Mouse (Mus musculus) adrenal gland, adult 2 months (tissue): ENCODE results near the gene Lce3e. TPM values are rescaled to one million over a fixed set of nuclear protein-coding genes. Genes with fewer than 3 reads are reported as not detected.

Source experiments
- DNase-seq: peaks from one replicate; pipeline ENCODE4 v3.0.0; 2021
- long read RNA-seq: library from polyadenylated mRNA; stranded (forward); transcript quantifications from one replicate; pipeline ENCODE4 v2.0.0, GENCODE M21; 2021
- polyA plus RNA-seq: library from polyadenylated mRNA; depleted of rRNA; stranded (reverse); fragments of >200 nt; gene quantifications from 2 replicates; pipeline ENCODE4 v1.2.3, GENCODE M21; 2012; rRNA removed
- total RNA-seq, 2 experiments: library from RNA; stranded (reverse); gene quantifications; 2 replicates each; pipeline ENCODE4 v1.2.3; 2021

Lce3e gene
- not detected for total RNA-seq
- polyA plus RNA-seq = not detected in 2 replicates
- long read RNA-seq = 0 reads

- DNase-seq = no peak
Observed at GRCm38 (mm10) chr3:92966761-92967160, at the start of gene Lce3e. Lce3e (plus strand) TSS chr3:92967061.

GRCm38 (mm10) chr3:92920364-92920763, 46.5 kb upstream of the Lce3e start:
- DNase-seq = peak; percentile 2

DNA sequence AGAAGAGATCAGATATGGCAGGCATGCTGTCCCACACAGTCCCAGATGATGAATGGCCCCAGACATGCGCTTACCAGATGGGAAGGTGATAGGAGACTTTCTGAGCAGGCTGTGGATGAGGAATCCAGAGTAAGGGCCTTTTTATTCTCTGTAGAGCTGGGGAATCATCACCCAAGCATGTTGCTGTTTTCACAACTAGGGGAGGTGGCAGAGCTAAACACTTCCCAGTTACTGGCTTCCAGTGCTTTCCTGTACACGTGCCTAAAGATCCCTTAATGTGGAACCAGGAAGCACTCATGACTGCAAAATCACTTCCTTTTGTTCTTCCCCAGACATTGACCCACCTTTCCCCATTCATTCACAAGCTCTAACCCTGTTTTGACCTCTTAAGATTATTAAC, 40.7 kb upstream of the Lce3e start, which contains the start of gene Lce3a:
TSS of gene Lce3a (minus strand) at position 101 of the 400 bp plus-strand sequence.
- DNase-seq = no peak

DNA sequence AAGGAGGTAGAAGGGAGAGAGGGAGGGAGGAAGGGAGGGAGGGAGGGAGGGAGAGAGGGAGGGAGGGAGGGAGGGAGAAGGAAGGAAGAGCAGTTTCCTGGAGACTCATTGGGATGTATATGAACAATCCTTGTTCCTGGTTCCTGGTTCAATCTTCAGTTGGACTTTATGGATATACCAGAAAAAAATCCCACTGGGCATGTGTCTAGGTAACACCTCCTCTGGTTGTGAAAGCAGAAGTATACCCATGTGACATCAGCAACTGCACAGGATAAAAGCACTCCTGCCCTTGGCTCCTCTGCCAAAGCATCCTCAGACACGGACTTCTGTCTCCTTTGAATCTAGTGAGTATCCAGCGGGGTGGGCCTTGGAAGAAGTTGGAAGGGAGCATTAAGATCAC, 34.2 kb upstream of the Lce3e start, which contains the start of gene Lce3b:
TSS of gene Lce3b (plus strand) at position 301 of the 400 bp plus-strand sequence.
- no peak for DNase-seq

- DNase-seq = no peak
Observed at GRCm38 (mm10) chr3:92944186-92944585, 22.7 kb upstream of the Lce3e start, which contains the start of gene Lce3c. Lce3c (plus strand) TSS chr3:92944486.

GRCm38 (mm10) chr3:92957090-92957489, 9.8 kb upstream of the Lce3e start, which contains the start of gene Lce3d:
Lce3d (plus strand) TSS chr3:92957390.
- DNase-seq = no peak

GRCm38 (mm10) chr3:92978484-92978883, 11.6 kb downstream of the Lce3e start:
- DNase-seq = no peak

DNA sequence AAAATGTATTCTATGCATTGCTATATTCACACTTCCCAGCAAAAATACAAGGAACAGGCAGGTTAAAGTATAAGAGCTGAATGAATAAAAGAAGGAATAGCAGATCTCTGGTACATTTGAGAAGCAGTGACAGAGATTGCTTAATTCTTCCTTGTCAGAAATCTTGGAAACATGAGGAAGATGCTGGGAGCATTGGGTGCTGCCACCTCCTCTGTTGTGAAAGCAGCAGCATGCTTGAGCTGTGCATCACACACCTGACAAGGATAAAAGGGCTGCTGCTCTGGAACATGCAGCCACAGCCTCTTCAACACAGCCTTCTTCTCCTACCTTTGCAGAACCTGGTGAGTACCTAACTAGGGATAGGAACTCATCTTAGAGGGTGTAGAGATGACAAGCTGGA, 25.1 kb downstream of the Lce3e start, which contains the start of gene Lce3f:
TSS of gene Lce3f (plus strand) at position 301 of the 400 bp plus-strand sequence.
- no peak for DNase-seq

- peak; percentile 58 for DNase-seq
Observed at GRCm38 (mm10) chr3:92998691-92999090, 31.8 kb downstream of the Lce3e start.

GRCm38 (mm10) chr3:93000621-93001020, 33.8 kb downstream of the Lce3e start:
- DNase-seq = no peak

GRCm38 (mm10) chr3:93002843-93003242, 36.0 kb downstream of the Lce3e start:
- no peak for DNase-seq

GRCm38 (mm10) chr3:93014378-93014801, 47.5 kb downstream of the Lce3e start:
- DNase-seq = peak; percentile 11

- no peak for DNase-seq
Observed at GRCm38 (mm10) chr3:93014871-93015270, 48.0 kb downstream of the Lce3e start.

DNA sequence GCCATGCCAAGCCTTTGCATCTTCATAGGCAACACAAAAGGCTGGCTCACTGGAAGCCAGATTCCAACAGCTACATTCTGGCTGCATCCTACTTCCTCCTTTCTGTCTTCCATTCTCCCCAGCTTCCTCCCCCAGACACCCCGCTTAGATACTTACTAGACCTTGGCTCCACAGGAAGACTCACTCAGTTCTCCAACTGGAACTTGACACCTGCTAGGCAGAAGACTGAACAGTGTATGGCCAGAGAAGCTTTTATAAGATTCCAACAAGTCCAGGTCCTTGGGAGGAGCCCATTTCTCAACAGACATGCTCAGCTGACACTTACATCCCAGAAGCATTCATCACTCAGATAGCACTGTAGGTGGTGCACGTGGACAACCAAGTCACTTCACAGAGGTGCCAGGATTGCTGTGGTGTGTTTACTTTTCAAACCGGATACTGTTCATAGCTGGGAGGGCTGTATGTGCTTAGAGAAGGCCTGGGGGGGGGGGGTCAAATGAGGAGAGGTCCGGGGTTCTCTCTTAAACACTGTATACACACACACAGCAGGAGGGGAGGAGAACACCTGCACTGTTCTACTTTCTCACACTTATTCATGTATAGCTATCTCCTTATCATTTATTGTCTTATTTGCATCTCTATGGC, 48.7 kb downstream of the Lce3e start, which contains the start of gene Crct1:
TSS of gene Crct1 (minus strand) at position 228 of the 645 bp plus-strand sequence.
- DNase-seq = no peak

Other genes with a start within 250 kb of the Lce3e start
- not detected for gene Lce1f, start 246.7 kb upstream of the Lce3e start, total RNA-seq
- gene Lce1f, start 246.7 kb upstream of the Lce3e start, polyA plus RNA-seq = not detected in 2 replicates
- not detected for gene Gm38119, start 228.0 kb upstream of the Lce3e start, total RNA-seq
- gene Gm38119, start 228.0 kb upstream of the Lce3e start, polyA plus RNA-seq = not detected in 2 replicates
- not detected for gene Lce1g, start 214.7 kb upstream of the Lce3e start, total RNA-seq
- gene Lce1g, start 214.7 kb upstream of the Lce3e start, polyA plus RNA-seq = 0.12 TPM in 1 of 2 replicates, not detected in the other
- not detected for gene Lce1h, start 202.0 kb upstream of the Lce3e start, total RNA-seq
- not detected in 2 replicates for gene Lce1h, start 202.0 kb upstream of the Lce3e start, polyA plus RNA-seq
- gene Lce1i, start 188.2 kb upstream of the Lce3e start, total RNA-seq = not detected
- not detected in 2 replicates for gene Lce1i, start 188.2 kb upstream of the Lce3e start, polyA plus RNA-seq
- not detected for gene Lce1j, start 176.5 kb upstream of the Lce3e start, total RNA-seq
- gene Lce1j, start 176.5 kb upstream of the Lce3e start, polyA plus RNA-seq = not detected in 2 replicates
- not detected for gene Lce1k, start 159.2 kb upstream of the Lce3e start, total RNA-seq
- not detected in 2 replicates for gene Lce1k, start 159.2 kb upstream of the Lce3e start, polyA plus RNA-seq
- not detected for gene Kprp, start 139.8 kb upstream of the Lce3e start, total RNA-seq
- not detected in 2 replicates for gene Kprp, start 139.8 kb upstream of the Lce3e start, polyA plus RNA-seq
- not detected for gene Lce1l, start 115.8 kb upstream of the Lce3e start, total RNA-seq
- not detected in 2 replicates for gene Lce1l, start 115.8 kb upstream of the Lce3e start, polyA plus RNA-seq
- gene 2310050C09Rik, start 96.8 kb upstream of the Lce3e start, total RNA-seq = not detected
- gene 2310050C09Rik, start 96.8 kb upstream of the Lce3e start, polyA plus RNA-seq = not detected in 2 replicates
- gene Lce3a, start 40.8 kb upstream of the Lce3e start, total RNA-seq = not detected
- gene Lce3a, start 40.8 kb upstream of the Lce3e start, polyA plus RNA-seq = not detected in 2 replicates
- not detected for gene Lce3b, start 34.1 kb upstream of the Lce3e start, total RNA-seq
- not detected in 2 replicates for gene Lce3b, start 34.1 kb upstream of the Lce3e start, polyA plus RNA-seq
- not detected for gene Lce3c, start 22.6 kb upstream of the Lce3e start, total RNA-seq
- gene Lce3c, start 22.6 kb upstream of the Lce3e start, polyA plus RNA-seq = not detected in 2 replicates
- not detected for gene Lce3d, start 9.7 kb upstream of the Lce3e start, total RNA-seq
- gene Lce3d, start 9.7 kb upstream of the Lce3e start, polyA plus RNA-seq = not detected in 2 replicates
- not detected for gene Lce3f, start 25.2 kb downstream of the Lce3e start, total RNA-seq
- not detected in 2 replicates for gene Lce3f, start 25.2 kb downstream of the Lce3e start, polyA plus RNA-seq
- not detected for gene Crct1, start 48.6 kb downstream of the Lce3e start, total RNA-seq
- not detected in 2 replicates for gene Crct1, start 48.6 kb downstream of the Lce3e start, polyA plus RNA-seq
- not detected for gene Lce1m, start 52.0 kb downstream of the Lce3e start, total RNA-seq
- gene Lce1m, start 52.0 kb downstream of the Lce3e start, polyA plus RNA-seq = not detected in 2 replicates
- gene Gm4858, start 101.8 kb downstream of the Lce3e start, total RNA-seq = not detected
- not detected in 2 replicates for gene Gm4858, start 101.8 kb downstream of the Lce3e start, polyA plus RNA-seq
- gene Crnn, start 177.7 kb downstream of the Lce3e start, total RNA-seq = not detected
- gene Crnn, start 177.7 kb downstream of the Lce3e start, polyA plus RNA-seq = not detected in 2 replicates
- gene Flg2, start 230.2 kb downstream of the Lce3e start, total RNA-seq = not detected
- not detected in 2 replicates for gene Flg2, start 230.2 kb downstream of the Lce3e start, polyA plus RNA-seq